Mouse (Mus musculus) lung, adult 18-20 months (tissue): ENCODE data around the gene Saxo1.

Experiments used
- DNase-seq, 2 experiments: peaks; one replicate each; pipeline ENCODE4 v3.0.0; 2022; ENCODE audit warnings: mixed read lengths in 2 of 2

The Saxo1 gene

GRCm38 (mm10) chr4:86558228-86558627, at the start of gene Saxo1:
Gene Saxo1, minus strand, starts transcription at chr4:86558328.
- DNase-seq, result no peak

DNA sequence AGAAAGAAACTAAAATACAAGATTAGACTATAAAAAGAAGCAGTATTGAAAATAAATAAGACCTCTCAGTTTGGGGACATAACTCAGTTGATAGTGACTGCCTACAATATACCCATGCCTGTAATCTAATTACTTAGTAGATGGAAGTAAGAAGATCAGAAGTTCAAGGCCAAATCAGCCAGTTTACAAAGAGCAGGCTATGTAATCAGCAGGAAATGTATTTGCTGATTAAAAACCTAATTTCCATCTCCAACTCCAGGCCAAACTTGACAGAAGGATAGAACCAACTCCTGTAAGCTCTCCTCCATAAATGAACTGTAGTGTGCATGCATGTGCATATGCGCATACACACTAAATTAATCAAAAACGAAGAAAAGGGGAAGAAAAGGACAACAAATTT, 33.2 kb upstream of the Saxo1 start:
- no peak for DNase-seq

- no peak for DNase-seq
These were observed 30.1 kb upstream of the Saxo1 start for GRCm38 (mm10) chr4:86588236-86588635.

GRCm38 (mm10) chr4:86580591-86580990, 22.5 kb upstream of the Saxo1 start:
- DNase-seq, result no peak

DNA sequence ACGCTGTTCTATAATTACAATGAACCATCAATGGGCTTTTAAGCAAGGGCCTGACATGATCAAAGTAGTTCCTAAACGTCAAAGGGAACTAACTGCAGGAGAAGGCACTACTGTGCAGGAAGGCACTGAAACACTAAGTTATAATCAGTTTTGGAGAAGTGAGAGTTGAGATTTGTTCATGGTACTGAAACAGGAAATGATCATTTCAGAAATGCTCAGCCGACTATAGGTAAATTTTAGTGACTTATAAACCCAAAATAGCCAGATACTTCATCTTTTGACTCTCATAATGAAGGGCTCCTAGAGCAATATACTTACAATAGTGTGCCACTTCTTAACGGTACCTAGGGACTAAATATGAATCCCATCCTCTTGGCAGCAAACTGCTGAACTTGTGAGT, 21.9 kb upstream of the Saxo1 start:
- DNase-seq, result no peak

DNA sequence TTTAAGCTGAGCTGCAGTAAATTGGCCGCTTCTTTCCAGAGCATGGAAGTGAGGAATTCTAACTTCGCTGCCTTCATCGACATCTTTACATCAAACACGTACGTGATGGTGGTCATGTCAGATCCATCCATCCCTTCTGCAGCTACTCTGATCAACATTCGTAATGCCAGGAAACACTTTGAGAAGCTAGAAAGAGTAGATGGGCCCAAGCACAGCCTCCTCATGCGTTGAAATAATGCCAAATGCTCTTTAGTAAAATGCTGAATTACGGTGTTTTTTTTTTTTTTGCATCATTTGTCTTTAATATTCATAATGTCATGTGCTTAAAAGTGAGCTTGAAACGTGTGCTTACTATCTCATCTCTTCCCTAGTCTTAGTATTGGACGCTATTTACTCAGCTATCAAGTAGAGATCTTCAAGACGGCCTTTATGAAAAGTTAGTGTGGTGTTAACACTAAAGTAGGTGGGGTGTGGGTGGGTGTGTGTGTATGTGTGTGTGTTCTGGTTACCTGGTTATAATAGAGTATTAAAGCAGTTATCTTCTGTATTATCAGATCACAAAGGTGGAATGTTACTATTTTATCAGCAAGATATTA, 18.6 kb upstream of the Saxo1 start:
- DNase-seq, result no peak

DNA sequence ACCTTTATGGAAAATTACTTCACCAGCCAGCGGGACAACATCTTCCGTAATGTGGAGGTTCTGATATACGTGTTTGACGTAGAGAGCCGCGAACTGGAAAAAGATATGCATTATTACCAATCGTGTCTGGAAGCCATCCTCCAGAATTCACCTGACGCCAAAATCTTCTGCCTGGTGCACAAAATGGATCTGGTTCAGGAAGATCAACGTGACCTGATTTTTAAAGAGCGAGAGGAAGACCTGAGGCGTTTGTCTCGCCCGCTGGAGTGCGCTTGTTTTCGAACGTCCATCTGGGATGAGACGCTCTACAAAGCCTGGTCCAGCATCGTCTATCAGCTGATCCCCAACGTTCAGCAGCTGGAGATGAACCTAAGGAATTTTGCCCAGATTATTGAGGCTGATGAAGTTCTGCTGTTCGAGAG, 18.0 kb upstream of the Saxo1 start:
- no peak for DNase-seq

GRCm38 (mm10) chr4:86575283-86575983, 17.3 kb upstream of the Saxo1 start, which contains the start of gene Rraga:
Gene Rraga, plus strand, starts transcription at chr4:86575668.
- DNase-seq, result peak; percentile 95 to 97

- no peak for DNase-seq
These were observed 16.8 kb upstream of the Saxo1 start for GRCm38 (mm10) chr4:86574939-86575282.

DNA sequence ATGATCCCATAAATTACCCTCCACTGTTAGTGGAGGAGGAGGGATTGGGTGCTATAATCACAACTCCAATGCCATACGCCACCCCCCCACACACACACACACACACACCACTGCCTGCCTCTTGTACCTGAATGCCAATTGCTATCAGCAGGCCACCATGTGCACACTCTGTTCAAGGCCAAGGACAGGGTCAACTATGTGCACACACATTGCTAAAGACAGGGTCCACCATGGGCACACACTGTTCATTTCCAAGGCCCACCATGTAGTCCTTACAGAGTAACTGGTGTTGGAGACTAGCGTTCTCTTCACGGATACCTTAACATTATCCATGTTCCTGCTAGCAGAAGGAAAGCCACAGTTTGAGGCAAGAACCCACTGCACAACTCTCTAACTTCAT, 2.9 kb upstream of the Saxo1 start:
- DNase-seq, result no peak

DNA sequence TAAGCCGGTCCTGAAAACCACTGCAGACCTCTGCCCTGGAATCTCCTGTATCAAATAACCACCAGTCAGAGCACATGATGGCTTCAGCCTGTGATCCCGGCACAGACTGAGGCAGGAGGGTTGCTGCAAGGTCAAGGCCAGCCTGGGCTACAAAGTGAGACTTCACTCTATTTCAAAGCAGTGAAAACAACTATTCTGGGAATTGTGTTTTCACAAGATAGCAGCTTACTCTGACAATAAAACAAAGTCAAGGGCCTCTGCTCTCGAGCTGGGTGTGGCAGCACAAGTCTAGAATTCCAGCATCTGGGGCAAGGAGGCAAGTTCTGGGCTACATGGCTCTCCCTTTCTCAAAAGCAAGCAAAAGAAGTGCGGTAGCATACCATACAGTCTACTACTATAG, 878 bp upstream of the Saxo1 start:
- no peak for DNase-seq

- DNase-seq, result no peak
These were observed 757 bp downstream of the Saxo1 start for GRCm38 (mm10) chr4:86557371-86557770.

DNA sequence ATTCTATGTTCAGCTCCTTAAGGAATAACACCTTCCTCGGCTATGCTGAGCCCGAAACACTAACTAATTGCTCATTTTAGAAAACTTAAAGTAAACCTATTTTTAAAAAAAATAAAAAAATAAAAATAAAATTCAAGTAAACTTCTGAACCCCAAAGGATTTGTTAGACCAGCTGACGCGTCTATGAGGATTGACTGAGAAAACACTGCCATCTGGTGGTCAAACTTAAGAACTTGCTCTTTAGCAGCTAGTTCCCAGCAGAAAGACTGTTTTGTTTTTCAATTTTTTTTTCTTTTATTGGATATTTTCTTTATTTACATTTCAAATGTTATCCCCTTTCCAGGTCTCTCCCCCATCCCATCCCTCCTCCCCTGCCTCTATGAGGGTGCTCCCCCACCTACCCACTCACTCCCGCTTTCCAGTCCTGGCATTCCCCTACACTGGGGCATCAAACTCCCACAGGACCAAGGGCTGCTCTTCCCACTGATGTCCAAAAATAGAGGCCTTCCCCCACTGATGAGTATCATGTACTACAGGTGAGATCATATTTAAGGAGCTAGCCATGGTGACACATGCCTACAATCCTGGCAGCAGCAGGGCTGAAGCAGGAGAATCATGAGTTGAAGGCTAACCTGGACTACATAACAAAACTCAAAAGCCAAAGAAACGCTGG, 3.0 kb downstream of the Saxo1 start:
- DNase-seq, result no peak

GRCm38 (mm10) chr4:86548332-86548731, 9.8 kb downstream of the Saxo1 start:
- peak in 1 of 2 experiments; percentile 10 for DNase-seq

- DNase-seq, result no peak
These were observed 12.5 kb downstream of the Saxo1 start for GRCm38 (mm10) chr4:86545615-86546014.

DNA sequence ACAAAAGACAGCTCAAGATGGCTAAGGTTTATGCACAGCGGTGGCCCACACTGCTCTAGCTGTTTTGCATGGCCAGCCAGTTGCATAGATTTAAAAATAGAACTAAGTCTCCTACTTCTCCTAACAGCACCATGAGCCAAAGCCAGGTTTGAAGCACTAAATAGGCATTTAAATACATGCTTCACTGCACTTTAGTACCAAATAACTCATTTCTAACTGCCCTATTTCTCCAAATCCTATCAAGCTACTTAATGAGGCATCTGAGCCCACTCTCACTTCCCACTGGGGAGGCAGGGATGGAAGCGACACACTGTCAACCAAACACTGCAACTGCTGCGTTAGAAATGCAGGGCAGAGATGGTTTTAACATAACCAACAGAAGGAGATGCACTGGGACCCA, 14.1 kb downstream of the Saxo1 start:
- DNase-seq, result no peak

GRCm38 (mm10) chr4:86541573-86541972, 16.6 kb downstream of the Saxo1 start:
- DNase-seq, result no peak

GRCm38 (mm10) chr4:86538936-86539335, 19.2 kb downstream of the Saxo1 start:
- no peak for DNase-seq

DNA sequence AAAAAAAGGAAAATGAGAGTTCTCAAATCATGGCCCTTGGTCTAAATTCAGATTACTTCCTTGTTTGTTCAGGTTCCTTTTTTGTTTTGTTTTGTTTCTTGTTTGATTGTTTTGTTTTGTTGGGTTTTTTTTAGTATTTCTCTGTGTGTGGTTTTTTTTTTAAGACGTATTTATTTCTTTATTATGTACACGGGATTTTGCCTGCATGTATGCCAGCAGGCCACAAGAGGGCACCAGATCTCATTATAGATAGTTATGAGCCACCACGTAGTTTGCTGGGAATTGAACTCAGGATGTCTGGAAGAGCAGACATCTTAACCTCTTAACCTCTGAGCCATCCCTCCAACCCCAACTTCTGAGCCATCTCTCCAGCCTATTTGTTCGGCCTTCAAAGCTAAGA, 20.2 kb downstream of the Saxo1 start:
- DNase-seq, result peak in 1 of 2 experiments; percentile 32

DNA sequence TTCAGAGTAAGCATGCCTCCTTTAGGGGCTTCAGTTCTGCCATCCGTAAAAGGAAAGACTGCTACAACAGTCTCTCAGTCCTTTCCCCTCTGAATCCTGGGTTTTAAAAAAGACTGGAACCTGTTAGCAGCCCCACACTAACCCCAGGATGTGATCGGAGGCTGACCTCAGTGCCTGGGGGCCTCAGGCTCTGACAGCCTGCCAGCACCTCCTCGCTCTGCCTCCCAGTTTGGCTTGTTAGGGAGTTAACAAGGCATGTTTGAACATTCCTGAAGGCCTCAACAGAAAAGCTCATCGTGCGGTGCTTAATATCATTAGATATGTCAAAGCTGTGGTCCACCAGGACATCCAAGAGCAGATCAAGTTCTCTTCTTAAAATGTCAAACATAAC, 24.0 kb downstream of the Saxo1 start:
- no peak for DNase-seq

DNA sequence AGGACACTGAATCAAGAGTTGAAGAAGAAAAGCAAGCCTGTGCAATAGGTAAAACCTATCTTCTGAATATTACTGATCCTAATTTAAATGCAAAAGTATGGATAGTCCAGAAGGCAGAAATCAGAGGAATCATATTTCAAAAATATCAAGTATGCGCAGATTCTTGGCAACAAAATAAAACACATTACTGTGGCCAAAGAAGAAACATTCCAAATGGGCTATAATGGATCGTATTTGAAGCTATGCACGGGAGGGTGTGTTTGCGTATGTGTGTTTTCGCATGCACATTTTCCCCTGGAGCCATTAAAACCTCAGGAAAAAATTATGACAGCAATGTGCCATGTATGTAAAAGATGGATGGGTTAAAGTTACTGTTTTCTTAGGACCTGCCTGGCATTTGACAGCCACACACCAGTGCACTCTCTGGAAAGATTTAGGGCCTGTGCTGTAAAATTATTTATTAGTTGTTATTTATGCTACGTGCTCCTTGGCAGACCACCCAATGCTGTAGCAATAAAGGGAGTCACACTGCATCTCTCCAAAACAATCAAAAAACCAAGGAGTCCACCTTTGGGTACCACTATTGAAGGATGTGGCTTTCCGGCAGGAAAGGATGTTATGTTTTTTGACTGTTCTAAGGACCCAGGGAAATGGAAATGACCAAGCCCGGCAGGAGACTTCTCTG, 24.6 kb downstream of the Saxo1 start:
- no peak for DNase-seq

GRCm38 (mm10) chr4:86529161-86529560, 29.0 kb downstream of the Saxo1 start:
- no peak for DNase-seq
